Mouse (Mus musculus) ES-Bruce4 (cell line): ENCODE measurements around the gene Aars2.

Experiments used
- CTCF ChIP-seq: IDR thresholded peaks from one replicate; pipeline ENCODE4 v1.8.1; 2011; ENCODE audit warnings: low read depth, low read length
- EP300 ChIP-seq: IDR thresholded peaks from 2 replicates; pipeline ENCODE4 v1.6.1; 2011; ENCODE audit warnings: low read depth, low read length; ENCODE audit not compliant: insufficient read depth
- POLR2A ChIP-seq: IDR thresholded peaks from one replicate; pipeline ENCODE4 v1.8.1; 2011; ENCODE audit warnings: low read length; ENCODE audit not compliant: insufficient read depth

DNA sequence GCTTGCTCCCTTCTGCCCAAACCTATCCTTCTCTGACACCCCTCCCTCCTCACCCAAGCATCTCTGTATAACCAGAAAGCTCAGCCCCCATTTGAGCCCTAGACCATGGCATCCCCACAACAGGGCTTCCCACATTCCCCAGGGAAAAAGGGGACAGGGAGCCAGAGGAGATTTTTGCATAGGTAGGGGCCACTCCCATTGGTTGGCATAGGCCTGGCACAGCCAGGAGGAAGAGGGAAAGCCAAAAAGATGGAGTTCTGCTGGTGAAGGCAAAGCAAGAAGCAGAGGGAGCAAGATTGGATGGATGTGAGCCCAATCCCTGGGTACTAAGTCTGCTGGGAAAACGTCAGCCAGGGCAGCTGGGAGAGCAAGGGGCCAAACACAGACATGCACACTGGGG is 36.5 kb downstream of the Aars2 start:
- TF ChIP-seq CTCF (no peak), POLR2A (no peak), EP300 (no peak)
